Mouse (Mus musculus): ENCODE data around the gene Dnase2b. TPM values are rescaled to one million over a fixed set of nuclear protein-coding genes. Genes with fewer than 3 reads are reported as not detected.

Gene Dnase2b
- polyA plus RNA-seq, 1 experiment from 2014 or later: not detected

DNA sequence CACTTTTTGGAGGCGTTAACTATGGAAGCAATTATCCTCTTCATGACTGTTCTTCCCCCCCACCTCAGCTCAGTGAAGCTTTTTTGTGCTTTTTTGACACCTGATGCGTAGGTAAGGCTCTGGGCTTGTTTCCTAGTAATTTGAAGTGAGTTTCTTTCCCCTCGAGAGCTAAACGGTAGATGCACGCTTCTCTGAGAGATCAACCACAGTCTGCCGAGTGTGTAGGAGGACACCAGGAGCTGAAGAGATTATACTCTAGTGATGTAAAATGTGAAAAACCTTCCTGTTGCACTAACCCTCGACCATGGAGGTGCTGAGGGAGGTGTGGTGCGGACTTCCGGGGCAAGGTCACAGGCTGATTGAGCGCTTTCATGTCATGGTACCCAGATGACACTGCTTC, 4.7 kb upstream of the Dnase2b start:
- Histone ChIP-seq H3K36me3 (ENCODE audit: control insufficient read depth, insufficient read depth, low read length) (no peaks in the 10 kb centered on the region), H3K4me3 (ENCODE audit: low read depth, low read length) (no peak overlapping the region), H3K9me3 (ENCODE audit: control insufficient read depth, low read length) (no peaks in the 10 kb centered on the region), H3K4me1 (ENCODE audit: control insufficient read depth, insufficient read depth, low read length) (no peaks in the 10 kb centered on the region), H3K27ac (ENCODE audit: low read depth, low read length) (no peak overlapping the region), H3K4me2 (ENCODE audit: low read depth, low read length) (no peak overlapping the region), H3K9ac (replicated peaks; ENCODE audit: low read depth, low read length) (no peak overlapping the region), H3K27me3 (ENCODE audit: control insufficient read depth, insufficient read depth, low read length) (no peaks in the 10 kb centered on the region)
- 88% methylated on average over 10 of the region's 10 CpGs for WGBS
- ATAC-seq (ENCODE audit: low read depth): no peak

DNA sequence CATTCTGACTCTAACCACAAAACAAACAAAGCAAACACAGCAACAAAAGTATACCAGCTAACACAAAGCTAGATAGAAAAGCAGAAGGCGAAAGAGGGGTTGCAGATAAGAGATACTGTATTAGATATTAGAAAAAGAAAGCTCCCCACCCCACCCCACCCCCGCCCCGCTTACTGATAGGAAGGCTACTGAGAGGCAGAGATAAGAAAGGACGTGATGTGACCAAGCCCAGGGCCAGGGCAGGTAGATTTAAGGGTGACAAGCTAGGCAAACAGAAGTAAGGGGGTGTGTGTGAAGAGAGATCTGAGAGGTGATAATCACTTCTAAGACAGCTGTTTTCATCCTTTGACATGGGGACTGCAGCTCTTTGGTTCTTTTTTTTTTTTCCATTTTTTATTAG, 3.0 kb upstream of the Dnase2b start:
- Histone ChIP-seq H3K9ac (replicated peaks; ENCODE audit: low read depth, low read length) (no peak overlapping the region), H3K27ac (ENCODE audit: low read depth, low read length) (no peak overlapping the region), H3K4me1 (ENCODE audit: control insufficient read depth, insufficient read depth, low read length) (no peaks in the 10 kb centered on the region), H3K4me2 (ENCODE audit: low read depth, low read length) (no peak overlapping the region), H3K9me3 (ENCODE audit: control insufficient read depth, low read length) (no peaks in the 10 kb centered on the region), H3K4me3 (ENCODE audit: low read depth, low read length) (no peak overlapping the region), H3K36me3 (ENCODE audit: control insufficient read depth, insufficient read depth, low read length) (no peaks in the 10 kb centered on the region), H3K27me3 (ENCODE audit: control insufficient read depth, insufficient read depth, low read length) (no peaks in the 10 kb centered on the region)
- no peak for ATAC-seq (ENCODE audit: low read depth)
- 89% methylated on average over 4 of the region's 4 CpGs for WGBS

DNA sequence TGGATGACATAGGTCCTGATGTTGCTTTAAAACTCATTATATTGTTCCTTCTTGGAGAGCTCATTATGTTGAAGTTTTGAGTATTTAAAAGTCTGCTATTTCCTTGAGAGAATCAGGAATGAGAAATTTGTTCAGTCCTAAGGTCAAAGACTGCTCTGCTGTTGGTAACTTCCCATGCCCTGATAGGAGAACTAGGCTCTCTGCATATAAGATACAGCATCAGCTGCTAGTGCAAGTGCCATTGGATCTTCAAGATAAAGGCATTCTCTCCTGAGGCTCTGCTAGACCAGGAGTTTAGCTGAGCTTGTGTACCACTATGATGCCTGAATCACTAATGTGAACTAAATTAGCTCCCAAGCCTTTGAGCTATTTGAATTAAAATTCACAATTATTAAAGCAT, 2.5 kb upstream of the Dnase2b start:
- Histone ChIP-seq H3K4me1 (ENCODE audit: control insufficient read depth, insufficient read depth, low read length) (no peaks in the 10 kb centered on the region), H3K27ac (ENCODE audit: low read depth, low read length) (no peak overlapping the region), H3K4me3 (ENCODE audit: low read depth, low read length) (no peak overlapping the region), H3K27me3 (ENCODE audit: control insufficient read depth, insufficient read depth, low read length) (no peaks in the 10 kb centered on the region), H3K9me3 (ENCODE audit: control insufficient read depth, low read length) (no peaks in the 10 kb centered on the region), H3K9ac (replicated peaks; ENCODE audit: low read depth, low read length) (no peak overlapping the region), H3K36me3 (ENCODE audit: control insufficient read depth, insufficient read depth, low read length) (no peaks in the 10 kb centered on the region), H3K4me2 (ENCODE audit: low read depth, low read length) (no peak overlapping the region)
- ATAC-seq (ENCODE audit: low read depth): no peak

DNA sequence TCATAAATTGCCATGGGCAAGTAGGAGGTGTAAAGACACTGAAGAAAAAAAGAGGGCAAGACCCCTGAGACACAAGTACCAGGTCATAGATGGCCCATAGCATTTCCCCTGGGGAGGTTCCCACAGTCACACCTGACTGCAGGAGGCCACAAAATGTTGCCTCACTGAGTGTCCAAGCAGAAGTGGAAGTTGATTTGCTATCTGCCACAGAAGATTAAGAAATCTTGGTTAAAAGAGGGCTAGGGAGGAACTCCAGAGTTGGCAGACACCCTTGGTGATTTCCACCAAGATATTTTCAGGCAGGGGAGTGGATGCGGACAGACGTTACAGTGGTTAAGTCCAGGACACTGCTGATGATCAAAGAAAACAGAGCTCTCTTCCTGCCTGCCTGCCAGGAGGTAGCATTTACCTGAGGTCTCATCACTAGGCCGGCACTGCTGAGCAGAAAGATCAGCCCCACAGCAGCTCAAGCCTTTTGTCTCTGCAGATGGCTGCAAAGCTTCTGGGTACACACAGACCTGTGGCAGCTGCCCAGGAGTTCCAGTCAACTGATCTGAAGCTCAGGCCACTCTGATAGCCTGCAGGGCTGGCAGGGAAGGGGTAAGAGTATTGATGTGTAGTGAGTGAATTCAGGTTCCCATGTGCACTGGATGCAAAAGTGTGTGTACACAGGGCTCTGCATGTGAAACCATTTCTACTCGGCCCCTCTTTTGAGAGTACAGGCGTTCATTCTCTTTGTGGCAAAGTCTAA, 1.3 kb upstream of the Dnase2b start:
- H3K4me2 ChIP-seq (ENCODE audit: low read depth, low read length): no peak overlapping the region
- no peaks in the 10 kb centered on the region for H3K9me3 ChIP-seq (ENCODE audit: control insufficient read depth, low read length)
- no peak overlapping the region for H3K27ac ChIP-seq (ENCODE audit: low read depth, low read length)
- 83% methylated on average over 5 of the region's 5 CpGs for WGBS
- no peaks in the 10 kb centered on the region for H3K27me3 ChIP-seq (ENCODE audit: control insufficient read depth, insufficient read depth, low read length)
- no peak overlapping the region for H3K4me3 ChIP-seq (ENCODE audit: low read depth, low read length)
- H3K9ac ChIP-seq (replicated peaks; ENCODE audit: low read depth, low read length): no peak overlapping the region
- no peaks in the 10 kb centered on the region for H3K36me3 ChIP-seq (ENCODE audit: control insufficient read depth, insufficient read depth, low read length)
- ATAC-seq (ENCODE audit: low read depth): no peak
- no peaks in the 10 kb centered on the region for H3K4me1 ChIP-seq (ENCODE audit: control insufficient read depth, insufficient read depth, low read length)

DNA sequence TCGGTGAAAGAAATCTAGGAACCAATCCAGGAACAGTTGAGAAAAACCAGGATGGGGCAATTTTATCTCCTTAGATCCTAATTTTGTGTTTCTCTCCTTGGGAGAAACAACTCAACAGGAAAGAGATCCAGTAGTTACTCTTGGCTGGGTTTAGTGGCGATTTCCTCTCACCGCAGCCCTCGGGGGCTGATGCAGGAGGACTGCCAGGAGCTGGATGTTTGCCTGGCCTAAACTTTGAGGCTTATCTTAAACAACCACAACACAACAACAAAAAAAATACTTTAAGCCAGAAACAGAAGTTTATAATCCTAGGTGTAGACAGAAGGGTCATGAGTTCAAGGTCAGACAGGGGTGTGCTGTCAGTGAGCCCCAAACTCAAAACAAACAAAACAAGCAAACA, 3.6 kb downstream of the Dnase2b start:
- Histone ChIP-seq H3K27ac (ENCODE audit: low read depth, low read length) (no peak overlapping the region), H3K27me3 (ENCODE audit: control insufficient read depth, insufficient read depth, low read length) (no peaks in the 10 kb centered on the region), H3K36me3 (ENCODE audit: control insufficient read depth, insufficient read depth, low read length) (no peaks in the 10 kb centered on the region), H3K9ac (replicated peaks; ENCODE audit: low read depth, low read length) (no peak overlapping the region), H3K4me1 (ENCODE audit: control insufficient read depth, insufficient read depth, low read length) (no peaks in the 10 kb centered on the region), H3K4me3 (ENCODE audit: low read depth, low read length) (no peak overlapping the region), H3K9me3 (ENCODE audit: control insufficient read depth, low read length) (no peaks in the 10 kb centered on the region), H3K4me2 (ENCODE audit: low read depth, low read length) (no peak overlapping the region)
- 95% methylated on average over 4 of the region's 4 CpGs for WGBS
- no peak for ATAC-seq (ENCODE audit: low read depth)

DNA sequence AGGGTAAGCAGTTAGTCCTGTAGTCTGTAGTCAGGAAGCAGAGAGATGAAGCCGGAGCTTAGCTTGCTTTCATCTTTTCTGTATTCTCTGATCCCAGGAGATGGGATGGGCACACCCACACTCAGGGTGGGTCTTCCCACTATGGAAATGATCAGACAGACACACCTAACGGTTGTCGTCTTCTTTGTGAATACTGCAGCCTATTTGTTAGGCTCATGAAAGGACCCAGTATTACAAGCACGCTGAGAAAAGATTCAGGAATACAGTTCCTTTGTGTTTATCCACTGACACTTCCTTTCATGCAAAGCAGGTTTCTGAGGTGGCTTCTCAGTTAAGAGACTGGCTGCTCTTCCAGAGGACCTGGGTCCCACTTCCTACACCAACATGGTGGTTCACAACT, 4.1 kb downstream of the Dnase2b start:
- Histone ChIP-seq H3K27me3 (ENCODE audit: control insufficient read depth, insufficient read depth, low read length) (no peaks in the 10 kb centered on the region), H3K4me2 (ENCODE audit: low read depth, low read length) (no peak overlapping the region), H3K27ac (ENCODE audit: low read depth, low read length) (no peak overlapping the region), H3K9ac (replicated peaks; ENCODE audit: low read depth, low read length) (no peak overlapping the region), H3K4me1 (ENCODE audit: control insufficient read depth, insufficient read depth, low read length) (no peaks in the 10 kb centered on the region), H3K9me3 (ENCODE audit: control insufficient read depth, low read length) (no peaks in the 10 kb centered on the region), H3K4me3 (ENCODE audit: low read depth, low read length) (no peak overlapping the region), H3K36me3 (ENCODE audit: control insufficient read depth, insufficient read depth, low read length) (no peaks in the 10 kb centered on the region)
- WGBS: 80% methylated on average over 4 of the region's 4 CpGs
- no peak for ATAC-seq (ENCODE audit: low read depth)

DNA sequence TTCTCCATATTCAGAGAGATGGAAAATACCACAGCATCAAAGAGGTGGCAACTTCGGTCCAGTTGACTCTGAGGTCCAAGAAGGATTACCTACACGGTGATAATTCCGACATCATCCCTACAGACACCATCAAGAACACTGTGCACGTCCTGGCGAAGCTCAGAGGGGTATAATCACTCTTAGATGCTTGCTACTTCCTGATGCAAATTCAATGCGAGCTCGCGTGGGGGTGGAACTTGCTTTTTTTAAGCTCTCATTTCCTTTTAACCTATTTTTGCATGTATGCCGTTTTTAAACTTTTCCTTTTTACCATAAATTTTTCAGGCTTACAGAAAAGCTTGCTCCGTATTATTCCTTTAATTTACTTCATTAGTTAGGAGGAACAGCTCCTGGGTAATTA, 5.1 kb downstream of the Dnase2b start:
- no peaks in the 10 kb centered on the region for H3K27me3 ChIP-seq (ENCODE audit: control insufficient read depth, insufficient read depth, low read length)
- no peaks in the 10 kb centered on the region for H3K4me1 ChIP-seq (ENCODE audit: control insufficient read depth, insufficient read depth, low read length)
- no peak overlapping the region for H3K4me2 ChIP-seq (ENCODE audit: low read depth, low read length)
- no peak overlapping the region for H3K9ac ChIP-seq (replicated peaks; ENCODE audit: low read depth, low read length)
- WGBS: 85% methylated on average over 10 of the region's 10 CpGs
- no peaks in the 10 kb centered on the region for H3K9me3 ChIP-seq (ENCODE audit: control insufficient read depth, low read length)
- H3K27ac ChIP-seq (ENCODE audit: low read depth, low read length): no peak overlapping the region
- no peak overlapping the region for H3K4me3 ChIP-seq (ENCODE audit: low read depth, low read length)
- no peak for ATAC-seq (ENCODE audit: low read depth)
- H3K36me3 ChIP-seq (ENCODE audit: control insufficient read depth, insufficient read depth, low read length): no peaks in the 10 kb centered on the region

DNA sequence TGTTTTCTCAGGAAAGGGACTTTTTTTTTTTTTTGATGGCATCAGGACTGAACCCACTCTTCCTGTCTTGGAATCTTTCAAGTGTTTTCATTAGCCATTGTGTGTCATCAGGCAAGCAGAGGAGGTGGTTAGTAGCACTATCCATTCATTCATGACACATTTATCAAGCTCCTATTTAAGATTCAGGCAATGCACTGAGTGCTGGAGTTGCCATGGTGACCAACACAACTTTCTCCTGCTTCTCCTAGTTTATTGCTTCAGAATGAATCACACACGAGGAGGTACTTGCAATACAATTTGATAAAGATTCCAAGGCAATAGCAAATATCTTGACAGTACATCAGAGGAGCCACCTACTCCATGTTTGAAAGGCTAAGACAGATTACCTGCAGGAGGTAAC, 8.0 kb downstream of the Dnase2b start:
- no peaks in the 10 kb centered on the region for H3K4me1 ChIP-seq (ENCODE audit: control insufficient read depth, insufficient read depth, low read length)
- no peaks in the 10 kb centered on the region for H3K9me3 ChIP-seq (ENCODE audit: control insufficient read depth, low read length)
- no peak overlapping the region for H3K27ac ChIP-seq (ENCODE audit: low read depth, low read length)
- 13% methylated on average over 1 of the region's 1 CpGs for WGBS
- no peaks in the 10 kb centered on the region for H3K36me3 ChIP-seq (ENCODE audit: control insufficient read depth, insufficient read depth, low read length)
- no peak overlapping the region for H3K9ac ChIP-seq (replicated peaks; ENCODE audit: low read depth, low read length)
- H3K4me2 ChIP-seq (ENCODE audit: low read depth, low read length): no peak overlapping the region
- no peaks in the 10 kb centered on the region for H3K27me3 ChIP-seq (ENCODE audit: control insufficient read depth, insufficient read depth, low read length)
- H3K4me3 ChIP-seq (ENCODE audit: low read depth, low read length): no peak overlapping the region
- peak; percentile 70; the same call in 1 of the 2 replicates for ATAC-seq (ENCODE audit: low read depth)

DNA sequence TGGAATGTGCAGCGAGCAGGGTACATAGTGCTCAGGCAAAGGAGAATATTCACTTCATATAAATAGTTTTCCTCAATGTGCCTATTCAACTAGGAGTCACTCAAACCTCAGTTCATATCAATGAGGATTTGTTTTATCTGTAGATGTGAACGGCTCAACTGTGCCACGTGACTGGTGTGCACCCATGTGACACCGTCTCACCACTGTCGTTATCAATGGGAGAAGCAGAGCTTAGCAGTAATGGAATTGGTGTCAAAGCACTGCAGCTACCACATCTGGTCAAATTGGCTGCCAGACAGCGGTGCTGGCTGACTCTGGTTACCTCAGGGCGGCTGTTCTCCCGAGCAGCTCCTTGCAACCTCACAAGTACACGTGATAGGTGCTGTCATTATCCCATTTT, 10.7 kb downstream of the Dnase2b start:
- Histone ChIP-seq H3K27me3 (ENCODE audit: control insufficient read depth, insufficient read depth, low read length) (no peaks in the 10 kb centered on the region), H3K9me3 (ENCODE audit: control insufficient read depth, low read length) (no peaks in the 10 kb centered on the region), H3K4me2 (ENCODE audit: low read depth, low read length) (no peak overlapping the region), H3K27ac (ENCODE audit: low read depth, low read length) (no peak overlapping the region), H3K4me1 (ENCODE audit: control insufficient read depth, insufficient read depth, low read length) (no peaks in the 10 kb centered on the region), H3K36me3 (ENCODE audit: control insufficient read depth, insufficient read depth, low read length) (no peaks in the 10 kb centered on the region), H3K4me3 (ENCODE audit: low read depth, low read length) (no peak overlapping the region), H3K9ac (replicated peaks; ENCODE audit: low read depth, low read length) (no peak overlapping the region)
- no peak for ATAC-seq (ENCODE audit: low read depth)
- 78% methylated on average over 9 of the region's 9 CpGs for WGBS
